Mouse (Mus musculus) layer of hippocampus, postnatal 14 days (tissue): ENCODE data around the gene Gm27029. TPM values are rescaled to one million over a fixed set of nuclear protein-coding genes. Genes with fewer than 3 reads are reported as not detected.
"Not testable (repeated sequence)": the region's sequence is repeated elsewhere in the genome, so short reads cannot be mapped to it uniquely, and the experiment has no call there.

Source experiments
- DNase-seq, 2 experiments: peaks; one replicate each; pipeline ENCODE4 v3.0.0; 2021 to 2022; ENCODE audit warnings: low spot score in 2 of 2, mixed read lengths in 1 of 2
- long read RNA-seq, 2 experiments: library from polyadenylated mRNA; stranded (forward); transcript quantifications; one replicate each; pipeline ENCODE4 v2.0.0; 2021
- total RNA-seq, 2 experiments: library from RNA; stranded (reverse); gene quantifications; 2 replicates each; pipeline ENCODE4 v1.2.3; 2021

Gene Gm27029
- total RNA-seq, result 1 to 10 TPM; 4.8 to 5.7 TPM
- long read RNA-seq, experiment 1, result 0 reads
- long read RNA-seq, experiment 2, partial matches to known transcripts, result 0 of 1 reads
- long read RNA-seq, experiment 2, other reads (novel, unspliced or antisense), result 1 of 1 reads

- no peak for DNase-seq
These were observed at the start of gene Gm27029 for GRCm38 (mm10) chr11:101424105-101424851. Gene Gm27029, minus strand, starts transcription at chr11:101424796.

- DNase-seq, result no peak
These were observed 49.7 kb upstream of the Gm27029 start for GRCm38 (mm10) chr11:101474298-101474697.

- DNase-seq, result not testable (repeated sequence)
These were observed 49.1 kb upstream of the Gm27029 start for GRCm38 (mm10) chr11:101473686-101474085.

GRCm38 (mm10) chr11:101472336-101472735 lies 47.7 kb upstream of the Gm27029 start:
- DNase-seq, result peak in 1 of 2 experiments; percentile 75

- DNase-seq, result peak in 1 of 2 experiments; percentile 49
These were observed 47.3 kb upstream of the Gm27029 start for GRCm38 (mm10) chr11:101471926-101472325.

GRCm38 (mm10) chr11:101470206-101470605 lies 45.6 kb upstream of the Gm27029 start:
- DNase-seq, result no peak

GRCm38 (mm10) chr11:101469155-101469554 lies 44.6 kb upstream of the Gm27029 start:
- no peak for DNase-seq

- DNase-seq, result no peak
These were observed 44.1 kb upstream of the Gm27029 start for GRCm38 (mm10) chr11:101468731-101469130.

- DNase-seq, result no peak
These were observed 43.7 kb upstream of the Gm27029 start for GRCm38 (mm10) chr11:101468263-101468688.

GRCm38 (mm10) chr11:101467477-101468262 lies 43.1 kb upstream of the Gm27029 start:
- peak; percentile 76 to 84 for DNase-seq

GRCm38 (mm10) chr11:101466552-101466950 lies 42.0 kb upstream of the Gm27029 start:
- not testable (repeated sequence) for DNase-seq

GRCm38 (mm10) chr11:101465869-101466551 lies 41.4 kb upstream of the Gm27029 start, which contains the start of gene Vat1:
Gene Vat1, minus strand, starts transcription at chr11:101466230.
- peak; percentile 34 to 57 for DNase-seq

GRCm38 (mm10) chr11:101465101-101465868 lies 40.7 kb upstream of the Gm27029 start:
- DNase-seq, result peak in 1 of 2 experiments; percentile 34

- DNase-seq, result no peak
These were observed 39.9 kb upstream of the Gm27029 start, which contains the start of gene Rnd2 for GRCm38 (mm10) chr11:101464211-101465100. Gene Rnd2, plus strand, starts transcription at chr11:101464999.

GRCm38 (mm10) chr11:101462583-101463440 lies 38.2 kb upstream of the Gm27029 start:
- DNase-seq, result no peak

- DNase-seq, result no peak
These were observed 37.5 kb upstream of the Gm27029 start for GRCm38 (mm10) chr11:101462141-101462540.

GRCm38 (mm10) chr11:101460321-101460720 lies 35.7 kb upstream of the Gm27029 start:
- DNase-seq, result no peak

GRCm38 (mm10) chr11:101459716-101460115 lies 35.1 kb upstream of the Gm27029 start:
- no peak for DNase-seq
